Mouse (Mus musculus): ENCODE measurements around the gene Mrpl51.
A peak's percentile ranks its signal among the peaks of the same experiment; 100 is the strongest.
"Not testable (repeated sequence)": the region's sequence is repeated elsewhere in the genome, so short reads cannot be mapped to it uniquely, and the experiment has no call there.

The Mrpl51 gene

GRCm38 (mm10) chr6:125160558-125160853 lies 31.1 kb upstream of the Mrpl51 start:
- DNase-seq = no peak

GRCm38 (mm10) chr6:125160854-125161760 lies 30.5 kb upstream of the Mrpl51 start:
- peak; percentile 69 to 80 for DNase-seq

- peak; percentile 59 to 75 for DNase-seq
Observed at GRCm38 (mm10) chr6:125161971-125162370, 29.6 kb upstream of the Mrpl51 start.

GRCm38 (mm10) chr6:125162615-125163305 lies 28.8 kb upstream of the Mrpl51 start:
- DNase-seq = not testable (repeated sequence)

GRCm38 (mm10) chr6:125163801-125164657 lies 27.6 kb upstream of the Mrpl51 start:
- DNase-seq = peak; percentile 27 to 49

- peak; percentile 74 to 77 for DNase-seq
Observed at GRCm38 (mm10) chr6:125164672-125165327, 26.8 kb upstream of the Mrpl51 start.

GRCm38 (mm10) chr6:125165328-125165891 lies 26.2 kb upstream of the Mrpl51 start:
- peak; percentile 98 for DNase-seq

- DNase-seq = peak; percentile 91 to 94
Observed at GRCm38 (mm10) chr6:125166051-125166751, 25.4 kb upstream of the Mrpl51 start, which contains the start of gene Gapdh. Gene Gapdh, minus strand, starts transcription at chr6:125166467.

- peak; percentile 35 for DNase-seq
Observed at GRCm38 (mm10) chr6:125166861-125167650, 24.5 kb upstream of the Mrpl51 start.

GRCm38 (mm10) chr6:125168086-125168485 lies 23.5 kb upstream of the Mrpl51 start:
- DNase-seq = no peak

GRCm38 (mm10) chr6:125170194-125170593 lies 21.4 kb upstream of the Mrpl51 start:
- peak in 1 of 2 experiments; percentile 28 for DNase-seq

GRCm38 (mm10) chr6:125172474-125172873 lies 19.1 kb upstream of the Mrpl51 start:
- peak in 1 of 2 experiments; percentile 14 for DNase-seq

GRCm38 (mm10) chr6:125173256-125173655 lies 18.3 kb upstream of the Mrpl51 start:
- no peak for DNase-seq

GRCm38 (mm10) chr6:125175469-125175868 lies 16.1 kb upstream of the Mrpl51 start:
- no peak for DNase-seq

- no peak for DNase-seq
Observed at GRCm38 (mm10) chr6:125179601-125180000, 12.0 kb upstream of the Mrpl51 start.

GRCm38 (mm10) chr6:125182133-125182532 lies 9.5 kb upstream of the Mrpl51 start:
- no peak for DNase-seq

GRCm38 (mm10) chr6:125186203-125186602 lies 5.4 kb upstream of the Mrpl51 start:
- DNase-seq = no peak

- no peak for DNase-seq
Observed at GRCm38 (mm10) chr6:125190816-125191215, 785 bp upstream of the Mrpl51 start.

- DNase-seq = peak; percentile 92 to 95
Observed at GRCm38 (mm10) chr6:125192016-125192714, 564 bp downstream of the Mrpl51 start.

- no peak for DNase-seq
Observed at GRCm38 (mm10) chr6:125192841-125193240, 1.2 kb downstream of the Mrpl51 start.

All from lung, adult 18-20 months (tissue).